Mouse (Mus musculus) lung, embryonic 14.5 days (tissue): ENCODE measurements at regions not wholly inside any gene's neighbourhood (a gene's known extent, or its start where the extent isn't known, plus 50 kb on each side); places are given as distances from the start of the nearest gene placed in this dataset.

Experiments used
- ATAC-seq: fragments of 200-750 bp; cut with Nextera tagmentation; 2 replicates; pipeline ENCODE4 v1.8.0; 2017; ENCODE audit warnings: mild to moderate bottlenecking, moderate TSS enrichment, moderate library complexity; ENCODE audit not compliant: insufficient read depth
- DNase-seq: peaks from one replicate; pipeline ENCODE4 v3.0.0-alpha.2; 2015
- H3K27ac ChIP-seq: fragments of 300-500 bp; sonication (generic); 2 replicates; pipeline ENCODE4 v1.5.1; 2014; ENCODE audit warnings: low read depth, mild to moderate bottlenecking, moderate library complexity
- H3K27me3 ChIP-seq: fragments of 300-500 bp; sonication (generic); 2 replicates; pipeline ENCODE4 v1.6.1; 2014; ENCODE audit warnings: low read length, control low read depth; ENCODE audit not compliant: insufficient read depth
- H3K36me3 ChIP-seq: fragments of 300-500 bp; sonication (generic); 2 replicates; pipeline ENCODE4 v1.6.1; 2014; ENCODE audit warnings: control low read depth; ENCODE audit not compliant: insufficient read depth
- H3K4me1 ChIP-seq: fragments of 300-500 bp; sonication (generic); 2 replicates; pipeline ENCODE4 v1.6.1; 2014; ENCODE audit warnings: antibody characterized with exemption, control low read depth; ENCODE audit not compliant: insufficient read depth
- H3K4me2 ChIP-seq: fragments of 300-500 bp; sonication (generic); 2 replicates; pipeline ENCODE4 v1.6.1; 2014; ENCODE audit warnings: mild to moderate bottlenecking
- H3K4me3 ChIP-seq: fragments of 300-500 bp; sonication (generic); 2 replicates; pipeline ENCODE4 v1.5.1; 2014; ENCODE audit warnings: low read depth, low read length
- H3K9ac ChIP-seq: fragments of 300-500 bp; sonication (generic); 2 replicates; pipeline ENCODE4 v1.6.1; 2014
- H3K9me3 ChIP-seq: fragments of 300-500 bp; sonication (generic); 2 replicates; pipeline ENCODE4 v1.6.1; 2016; ENCODE audit warnings: low read depth, low read length, control low read depth
- CTCF ChIP-seq: IDR thresholded peaks from 2 replicates; pipeline ENCODE4 v1.5.1; 2016; ENCODE audit warnings: antibody characterized with exemption, low read depth
- WGBS: fragments of 180-500 bp; shearing (Covaris S2); extraction: QIAGEN DNeasy Blood & Tissue Kit; methylation state at CpG from one replicate; pipeline ENCODE4 v1.1.7; 2014; 5-methylcytosine and 5-hydroxymethylcytosine counted together

- Histone ChIP-seq H3K9ac (no peak overlapping the region), H3K4me3 (peak overlapping the region; percentile 2; the same call in 1 of the 2 replicates), H3K36me3 (no peaks in the 10 kb centered on the region), H3K4me1 (peaks cover 19% of the 10 kb centered on the region), H3K9me3 (no peaks in the 10 kb centered on the region), H3K4me2 (peak overlapping the region; percentile 52), H3K27me3 (no peaks in the 10 kb centered on the region), H3K27ac (peak overlapping the region; percentile 58)
- 3% methylated on average over 26 of the region's 26 CpGs for WGBS
- ATAC-seq (peak; percentile 96), DNase-seq (peak; percentile 93)
- TF ChIP-seq CTCF, result no peak; the same call in none of the 2 replicates
Measured at GRCm38 (mm10) chr11:89186911-89187621, 113.4 kb downstream of the Gm525 start.

GRCm38 (mm10) chr11:89185862-89186261, 112.2 kb downstream of the Gm525 start:
- Histone ChIP-seq H3K4me2 (no peak overlapping the region), H3K36me3 (no peaks in the 10 kb centered on the region), H3K4me3 (no peak overlapping the region), H3K27ac (no peak overlapping the region), H3K9ac (no peak overlapping the region), H3K27me3 (no peaks in the 10 kb centered on the region), H3K9me3 (no peaks in the 10 kb centered on the region), H3K4me1 (peaks cover 19% of the 10 kb centered on the region)
- no peak for TF ChIP-seq CTCF
- 26% methylated on average over 6 of the region's 6 CpGs for WGBS
- ATAC-seq, result 0 out of 2 replicates have a peak, but pooled peaks have one; percentile 16
- DNase-seq, result peak; percentile 83

- ATAC-seq (no peak), DNase-seq (peak; percentile 74)
- H3K4me1 ChIP-seq, result peaks cover 8% of the 10 kb centered on the region; the same call in 1 of the 2 replicates
- no peak overlapping the region for H3K27ac ChIP-seq
- H3K27me3 ChIP-seq, result no peaks in the 10 kb centered on the region
- H3K4me3 ChIP-seq, result no peak overlapping the region
- no peaks in the 10 kb centered on the region for H3K9me3 ChIP-seq
- no peaks in the 10 kb centered on the region for H3K36me3 ChIP-seq
- 49% methylated on average over 5 of the region's 5 CpGs for WGBS
- no peak overlapping the region for H3K4me2 ChIP-seq
- H3K9ac ChIP-seq, result no peak overlapping the region
- TF ChIP-seq CTCF, result no peak
Measured at GRCm38 (mm10) chr11:89181471-89181870, 107.8 kb downstream of the Gm525 start.

GRCm38 (mm10) chr11:89178436-89178835, 104.8 kb downstream of the Gm525 start:
- H3K4me2 ChIP-seq, result no peak overlapping the region
- H3K9me3 ChIP-seq, result no peaks in the 10 kb centered on the region
- no peak for ATAC-seq
- no peak overlapping the region for H3K9ac ChIP-seq
- WGBS, result 90% methylated on average over 7 of the region's 7 CpGs
- DNase-seq, result no peak
- H3K4me1 ChIP-seq, result no peaks in the 10 kb centered on the region; the same call in 1 of the 2 replicates
- H3K36me3 ChIP-seq, result no peaks in the 10 kb centered on the region
- H3K4me3 ChIP-seq, result no peak overlapping the region
- no peaks in the 10 kb centered on the region for H3K27me3 ChIP-seq
- TF ChIP-seq CTCF, result no peak
- no peak overlapping the region for H3K27ac ChIP-seq

DNA sequence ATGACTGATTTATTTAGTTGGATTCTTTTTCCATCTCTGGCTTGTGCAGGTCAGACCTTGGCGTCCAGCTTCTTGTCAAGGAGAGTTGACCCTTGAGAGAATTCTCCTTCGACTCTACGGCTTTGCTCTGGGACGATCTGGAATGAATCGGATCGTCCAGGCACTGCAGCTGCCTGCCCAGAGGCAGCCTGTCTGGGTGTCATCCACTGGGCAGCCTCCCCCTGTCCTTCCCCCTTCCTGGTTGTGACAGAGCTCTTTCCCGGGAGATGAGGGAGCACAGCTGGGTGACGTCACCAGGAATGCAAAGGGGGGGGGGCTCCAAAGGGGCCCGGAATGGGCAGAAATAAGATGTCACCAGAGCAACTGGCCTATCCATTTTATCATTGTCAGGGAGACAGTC, 101.9 kb downstream of the Gm525 start:
- no peaks in the 10 kb centered on the region for H3K9me3 ChIP-seq
- H3K9ac ChIP-seq, result no peak overlapping the region
- peak; percentile 89; the same call in 1 of the 2 replicates for ATAC-seq
- WGBS, result 3% methylated on average over 9 of the region's 9 CpGs
- no peaks in the 10 kb centered on the region for H3K27me3 ChIP-seq
- no peaks in the 10 kb centered on the region; the same call in 1 of the 2 replicates for H3K4me1 ChIP-seq
- H3K36me3 ChIP-seq, result no peaks in the 10 kb centered on the region
- DNase-seq, result peak; percentile 60
- no peak for TF ChIP-seq CTCF
- H3K27ac ChIP-seq, result no peak overlapping the region
- peak overlapping the region; percentile 39 for H3K4me2 ChIP-seq
- no peak overlapping the region for H3K4me3 ChIP-seq

DNA sequence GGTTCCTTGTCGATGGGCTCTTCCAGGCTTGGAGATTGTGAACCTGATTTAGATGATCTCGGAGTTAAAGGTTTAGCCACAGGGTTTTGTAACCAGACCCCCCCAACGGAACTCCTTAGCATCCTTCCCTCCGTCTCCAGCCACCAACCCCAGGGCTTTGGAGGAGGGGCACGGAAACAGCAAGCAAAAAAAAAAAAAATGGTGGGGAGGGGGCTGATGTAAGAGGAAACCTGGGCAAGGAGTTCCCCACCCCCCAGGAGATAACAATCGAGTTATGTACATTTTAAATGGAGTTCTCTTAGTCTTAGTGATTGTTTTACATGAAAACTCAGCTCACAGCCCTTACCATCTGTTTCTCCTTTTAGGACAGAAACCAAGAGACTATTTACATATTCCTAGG, 101.3 kb downstream of the Gm525 start:
- Histone ChIP-seq H3K4me1 (no peaks in the 10 kb centered on the region; the same call in 1 of the 2 replicates), H3K9me3 (no peaks in the 10 kb centered on the region), H3K9ac (no peak overlapping the region), H3K27ac (no peak overlapping the region), H3K4me2 (peak overlapping the region; percentile 39), H3K36me3 (no peaks in the 10 kb centered on the region), H3K4me3 (no peak overlapping the region), H3K27me3 (no peaks in the 10 kb centered on the region)
- 13% methylated on average over 6 of the region's 6 CpGs for WGBS
- DNase-seq (no peak), ATAC-seq (0 out of 2 replicates have a peak, but pooled peaks have one; percentile 22)
- TF ChIP-seq CTCF, result no peak

DNA sequence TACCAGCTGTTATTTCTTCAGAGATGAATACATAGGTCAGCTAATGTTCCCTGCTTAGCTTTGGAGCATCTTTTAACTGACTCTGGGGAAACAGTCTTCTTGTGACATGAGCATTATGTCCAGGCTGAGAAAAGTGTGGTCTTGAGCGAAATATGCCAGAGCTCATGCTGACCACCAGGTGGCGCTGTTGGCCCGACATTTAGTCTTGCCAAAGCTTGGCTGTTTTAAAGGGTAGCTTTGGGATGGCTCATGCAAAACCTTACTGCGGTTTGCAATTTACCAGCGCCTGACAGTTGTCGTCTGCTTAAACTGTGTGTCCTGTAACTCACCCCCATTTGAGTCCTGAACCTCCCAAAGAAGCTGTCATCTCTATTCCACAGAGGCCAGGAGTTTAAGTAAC, 91.6 kb downstream of the Gm525 start:
- Histone ChIP-seq H3K36me3 (no peaks in the 10 kb centered on the region), H3K4me1 (no peaks in the 10 kb centered on the region), H3K4me2 (no peak overlapping the region), H3K27me3 (0 out of 2 replicates have a peak, but pooled peaks cover 3% of the 10 kb centered on the region), H3K4me3 (no peak overlapping the region), H3K27ac (no peak overlapping the region), H3K9ac (no peak overlapping the region), H3K9me3 (no peaks in the 10 kb centered on the region)
- peak; percentile 97 for TF ChIP-seq CTCF
- DNase-seq (peak; percentile 97), ATAC-seq (peak; percentile 31; the same call in 1 of the 2 replicates)
- 10% methylated on average over 6 of the region's 6 CpGs for whole genome bisulfite sequencing
